Mouse (Mus musculus) heart, adult 10 weeks (tissue): ENCODE measurements around the gene Tubg2. TPM values are rescaled to one million over a fixed set of nuclear protein-coding genes. Genes with fewer than 3 reads are reported as not detected.

Source experiments
- polyA plus RNA-seq: library from polyadenylated mRNA; stranded (reverse); fragments of 350-450 nt; fragmentation: Illumina TruSeq; extraction: RNeasy Lipid Tissue Mini Kit (QIAGEN cat#74804); gene quantifications from one replicate; pipeline ENCODE4 v1.2.3, GENCODE M21; 2014; ENCODE audit warnings: low read depth, low replicate concordance

The Tubg2 gene
- polyA plus RNA-seq = 2.6 TPM

GRCm38 (mm10) chr11:101155728-101156371 lies at the start of gene Tubg2:
TSS of gene Tubg2 (plus strand) at chr11:101155907.

GRCm38 (mm10) chr11:101119761-101120544 lies 35.8 kb upstream of the Tubg2 start, which contains the start of the genes Retreg3 and Tubg1:
TSS of gene Retreg3 (minus strand) at chr11:101119893.
TSS of gene Tubg1 (plus strand) at chr11:101119938.

GRCm38 (mm10) chr11:101170354-101170810 lies 14.7 kb downstream of the Tubg2 start, which contains the start of gene Cntnap1:
TSS of gene Cntnap1 (plus strand) at chr11:101170523.

GRCm38 (mm10) chr11:101170811-101171610 lies 15.3 kb downstream of the Tubg2 start, which contains the start of gene Plekhh3:
TSS of gene Plekhh3 (minus strand) at chr11:101171351.

GRCm38 (mm10) chr11:101174851-101175628 lies 19.3 kb downstream of the Tubg2 start, which contains the start of gene Ccr10:
TSS of gene Ccr10 (minus strand) at chr11:101175443.

Other genes with a start within 250 kb of the Tubg2 start
- gene Stat3, start 216.4 kb upstream of the Tubg2 start, polyA plus RNA-seq = 83.2 TPM
- gene Cavin1, start 185.0 kb upstream of the Tubg2 start, polyA plus RNA-seq = 133 TPM
- 72.1 TPM for gene Atp6v0a1, start 146.5 kb upstream of the Tubg2 start, polyA plus RNA-seq
- 10.5 TPM for gene Naglu, start 85.9 kb upstream of the Tubg2 start, polyA plus RNA-seq
- 0.81 TPM for gene Hsd17b1, start 77.5 kb upstream of the Tubg2 start, polyA plus RNA-seq
- 18.0 TPM for gene Coasy, start 73.3 kb upstream of the Tubg2 start, polyA plus RNA-seq
- gene Mlx, start 68.6 kb upstream of the Tubg2 start, polyA plus RNA-seq = 35.5 TPM
- 4.0 TPM for gene Psmc3ip, start 60.5 kb upstream of the Tubg2 start, polyA plus RNA-seq
- gene Retreg3, start 36.0 kb upstream of the Tubg2 start, polyA plus RNA-seq = 35.9 TPM
- 30.3 TPM for gene Tubg1, start 36.0 kb upstream of the Tubg2 start, polyA plus RNA-seq
- 2.4 TPM for gene Cntnap1, start 14.6 kb downstream of the Tubg2 start, polyA plus RNA-seq
- gene Plekhh3, start 15.4 kb downstream of the Tubg2 start, polyA plus RNA-seq = 16.2 TPM
- gene Ccr10, start 19.5 kb downstream of the Tubg2 start, polyA plus RNA-seq = not detected
- 30.8 TPM for gene Ezh1, start 70.6 kb downstream of the Tubg2 start, polyA plus RNA-seq
- gene Ramp2, start 90.1 kb downstream of the Tubg2 start, polyA plus RNA-seq = 49.3 TPM
- 142 TPM for gene Vps25, start 97.8 kb downstream of the Tubg2 start, polyA plus RNA-seq
- gene Wnk4, start 104.7 kb downstream of the Tubg2 start, polyA plus RNA-seq = 13.8 TPM
- gene Cntd1, start 123.1 kb downstream of the Tubg2 start, polyA plus RNA-seq = 0.58 TPM
- 111 TPM for gene Coa3, start 123.2 kb downstream of the Tubg2 start, polyA plus RNA-seq
- 86.4 TPM for gene Becn1, start 146.4 kb downstream of the Tubg2 start, polyA plus RNA-seq
- 58.9 TPM for gene Psme3, start 160.3 kb downstream of the Tubg2 start, polyA plus RNA-seq
- 2.0 TPM for gene Aoc2, start 169.2 kb downstream of the Tubg2 start, polyA plus RNA-seq
- 10.5 TPM for gene Aoc3, start 174.7 kb downstream of the Tubg2 start, polyA plus RNA-seq
- gene G6pc, start 211.7 kb downstream of the Tubg2 start, polyA plus RNA-seq = 0.24 TPM